8 mouse cellular contexts compared by ENCODE assay signal in genomic region chr16:14371367-14371766, GRCm38 (mm10). TPM values are rescaled to one million over a fixed set of nuclear protein-coding genes. Genes with fewer than 3 reads are reported as not detected.
A peak's percentile ranks its signal among the peaks of the same experiment; 100 is the strongest.
DNase-seq lines count a peak whose midpoint lies in the region; ATAC-seq and TF ChIP-seq lines count a peak whose summit lies in the region.

No protein-coding gene starts in this region.

- H3K4me1 ChIP-seq in hindbrain, postnatal 0 days (ENCODE audit: insufficient read depth, low read length): 0 out of 2 replicates have a peak, but pooled peaks cover 4% of the 10 kb centered on the region
- no peaks in the 10 kb centered on the region for H3K4me1 ChIP-seq in hindbrain, embryonic 11.5 days (replicated peaks; ENCODE audit: control insufficient read depth, insufficient read depth, low read length)

- H3K36me3 ChIP-seq in hindbrain, postnatal 0 days (ENCODE audit: insufficient read depth, low read length): no peaks in the 10 kb centered on the region
- H3K36me3 ChIP-seq in hindbrain, embryonic 11.5 days (ENCODE audit: control insufficient read depth, insufficient read depth, low read length): no peaks in the 10 kb centered on the region

- TF ChIP-seq POLR2A in brain, embryonic 14.5 days (IDR thresholded peaks at IDR 0.05; ENCODE audit: borderline replicate concordance, extremely low read depth, insufficient read depth, insufficient read length, poor library complexity, severe bottlenecking): no peak

- no peak overlapping the region for H3K27ac ChIP-seq in hindbrain, postnatal 0 days
- no peak overlapping the region for H3K27ac ChIP-seq in hindbrain, embryonic 11.5 days (ENCODE audit: low read depth, low read length)

- no peak for TF ChIP-seq CTCF in hindbrain, postnatal 0 days (IDR thresholded peaks at IDR 0.05; ENCODE audit: low read depth)
- TF ChIP-seq CTCF in brain, embryonic 14.5 days (IDR thresholded peaks at IDR 0.05; ENCODE audit: borderline replicate concordance, extremely low read depth, insufficient read depth, insufficient read length): no peak

- no peak overlapping the region for H3K4me3 ChIP-seq in hindbrain, postnatal 0 days (ENCODE audit: low read length)
- H3K4me3 ChIP-seq in hindbrain, embryonic 11.5 days (ENCODE audit: low read depth, low read length): no peak overlapping the region

- 68% methylated on average over 1 of the region's 1 CpGs for WGBS in hindbrain, postnatal 0 days
- WGBS in hindbrain, embryonic 11.5 days: 97% methylated on average over 1 of the region's 1 CpGs

- ATAC-seq in hindbrain, postnatal 0 days: peak; percentile 62
- ATAC-seq in hindbrain, embryonic 11.5 days (ENCODE audit: low FRiP score): no peak

- no peak overlapping the region for H3K4me2 ChIP-seq in hindbrain, postnatal 0 days (ENCODE audit: low read depth, low read length)
- no peak overlapping the region for H3K4me2 ChIP-seq in hindbrain, embryonic 11.5 days (replicated peaks; ENCODE audit: low read depth, low read length)

- no peaks in the 10 kb centered on the region for H3K27me3 ChIP-seq in hindbrain, postnatal 0 days (ENCODE audit: insufficient read depth, low read length)
- H3K27me3 ChIP-seq in hindbrain, embryonic 11.5 days (ENCODE audit: control insufficient read depth, insufficient read depth, low read length): no peaks in the 10 kb centered on the region

- H3K9me3 ChIP-seq in hindbrain, postnatal 0 days (ENCODE audit: low read length): no peaks in the 10 kb centered on the region
- H3K9me3 ChIP-seq in hindbrain, embryonic 11.5 days (ENCODE audit: control insufficient read depth, low read length): no peaks in the 10 kb centered on the region

- DNase-seq in hindbrain, postnatal 0 days (ENCODE audit: low spot score): peak; percentile 19
- no peak for DNase-seq in hindbrain, embryonic 11.5 days (ENCODE audit: low spot score)
- DNase-seq in brain, embryonic 14.5 days (ENCODE audit: low read depth): peak; percentile 41
- DNase-seq in gastrocnemius, adult 8-10 months (ENCODE audit: low spot score in 2 of 2): peak; percentile 52 to 64
- peak; percentile 17 to 50 for DNase-seq in left cerebral cortex, adult 18-20 months (ENCODE audit: low spot score in 2 of 2)
- no peak for DNase-seq in urinary bladder, postnatal 14 days (ENCODE audit: low spot score)
- no peak for DNase-seq in spleen, postnatal 36 days (ENCODE audit: low spot score in 2 of 2)
- no peak for DNase-seq in adrenal gland, adult 18-20 months (ENCODE audit: low spot score in 2 of 2)

- no peak overlapping the region for H3K9ac ChIP-seq in hindbrain, postnatal 0 days (replicated peaks; ENCODE audit: low read length)
- no peak overlapping the region for H3K9ac ChIP-seq in hindbrain, embryonic 11.5 days (ENCODE audit: low read depth, low read length)

RNA-seq across cellular contexts. Expression of gene Abcc1, which starts 10.0 kb away (rescaled TPM):
- 14.2 and 15.2 TPM in 2 replicates for total RNA-seq in hindbrain, postnatal 0 days (2014; rRNA removed)
- 9.1 and 9.7 TPM in 2 replicates for polyA plus RNA-seq in hindbrain, postnatal 0 days (2015; fragmentation: Nextera tagmentation; extraction: Ambion mirVana)
- 6.1 TPM in 2 replicates for polyA plus RNA-seq in hindbrain, embryonic 11.5 days (2014; fragmentation: Nextera tagmentation; extraction: Ambion mirVana)
- polyA plus RNA-seq in brain, embryonic 14.5 days (2012; rRNA removed): 12.3 and 12.4 TPM in 2 replicates
- total RNA-seq in gastrocnemius, adult 8-10 months (2022): 10 to 100 TPM; 17.2 to 23.2 (median 21.4) TPM
- 10 to 100 TPM; 14.9 to 16.5 TPM for total RNA-seq in left cerebral cortex, adult 18-20 months (2021)
- 10 to 100 TPM; 20.8 to 24.0 TPM for total RNA-seq in adrenal gland, adult 18-20 months (2021)

RNA-seq across cellular contexts. Expression of gene Fopnl, which starts 54.2 kb away (rescaled TPM):
- 83.8 and 93.0 TPM in 2 replicates for total RNA-seq in hindbrain, postnatal 0 days (2014; rRNA removed)
- 206 and 212 TPM in 2 replicates for polyA plus RNA-seq in hindbrain, postnatal 0 days (2015; fragmentation: Nextera tagmentation; extraction: Ambion mirVana)
- 181 and 187 TPM in 2 replicates for polyA plus RNA-seq in hindbrain, embryonic 11.5 days (2014; fragmentation: Nextera tagmentation; extraction: Ambion mirVana)
- polyA plus RNA-seq in brain, embryonic 14.5 days (2012; rRNA removed): 83.0 and 95.1 TPM in 2 replicates
- 10 to 100 TPM; 62.1 to 69.9 (median 67.5) TPM for total RNA-seq in gastrocnemius, adult 8-10 months (2022)
- 10 to 100 TPM; 53.1 to 55.2 TPM for total RNA-seq in left cerebral cortex, adult 18-20 months (2021)
- total RNA-seq in adrenal gland, adult 18-20 months (2021): 10 to 100 TPM; 46.8 to 53.2 TPM

Comparison
In these comparisons a context has a peak if more than half of its experiments do, and no peak if none do; other contexts are left out.
1. DNase-seq: peak in hindbrain, postnatal 0 days (single experiment), brain, embryonic 14.5 days (single experiment), gastrocnemius, adult 8-10 months (2 of 2) and left cerebral cortex, adult 18-20 months (2 of 2); none in hindbrain, embryonic 11.5 days (single experiment), urinary bladder, postnatal 14 days (single experiment), spleen, postnatal 36 days (0 of 2) and adrenal gland, adult 18-20 months (0 of 2).